Mouse (Mus musculus): Measurements from ENCODE around the gene Furin. TPM values are rescaled to one million over a fixed set of nuclear protein-coding genes. Genes with fewer than 3 reads are reported as not detected.

Furin gene
- 3.9 and 4.1 TPM in 2 replicates for polyA plus RNA-seq (2015; fragmentation: Nextera tagmentation; extraction: Ambion mirVana)

- ATAC-seq = no peak
- no peak within 1 kb of the TSS for H3K27ac ChIP-seq (ENCODE audit: low read length)
- H3K4me1 ChIP-seq (ENCODE audit: control insufficient read depth, insufficient read depth, low read length) = peaks cover 16% of the 10 kb centered on the region
- H3K4me2 ChIP-seq (ENCODE audit: low read length) = no peak within 1 kb of the TSS
- H3K36me3 ChIP-seq (ENCODE audit: control insufficient read depth, insufficient read depth, low read length) = no peaks in the 10 kb centered on the region
- no peaks in the 10 kb centered on the region for H3K9me3 ChIP-seq (replicated peaks; ENCODE audit: control insufficient read depth, low read length, poor library complexity, severe bottlenecking)
- WGBS = 78% methylated on average over 9 of the region's 9 CpGs
- H3K27me3 ChIP-seq (ENCODE audit: control insufficient read depth, insufficient read depth, low read depth, low read length) = peaks cover 3% of the 10 kb centered on the region; the same call in 1 of the 2 replicates
- H3K9ac ChIP-seq (ENCODE audit: low read depth, low read length) = no peak within 1 kb of the TSS
- H3K4me3 ChIP-seq (ENCODE audit: low read depth, low read length) = no peak within 1 kb of the TSS
Observed at GRCm38 (mm10) chr7:80405188-80405695, at the start of gene Furin. Gene Furin (minus strand): TSS chr7:80405436.

DNA sequence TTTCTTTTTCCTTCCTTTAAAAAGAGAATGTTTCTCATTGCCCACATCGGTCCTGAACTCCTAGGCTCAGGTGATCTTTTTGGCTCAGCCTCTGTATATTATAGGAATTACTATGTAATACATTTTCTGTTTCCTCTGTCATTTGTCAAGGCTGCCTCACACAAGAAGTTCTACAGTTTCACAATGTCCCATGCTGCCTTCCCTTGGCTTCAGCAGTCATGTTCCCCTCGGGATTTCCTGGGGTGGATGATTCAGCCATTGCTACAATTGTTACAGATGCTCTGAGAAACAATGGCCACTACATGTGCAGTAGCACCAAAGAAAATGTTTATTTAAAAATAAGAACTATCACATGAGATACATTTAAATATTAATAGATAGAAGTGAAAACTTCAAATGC lies 49.5 kb upstream of the Furin start:
- whole genome bisulfite sequencing = 94% methylated on average over 2 of the region's 2 CpGs
- Histone ChIP-seq H3K9ac (ENCODE audit: low read depth, low read length) (no peak overlapping the region), H3K36me3 (ENCODE audit: control insufficient read depth, insufficient read depth, low read length) (no peaks in the 10 kb centered on the region), H3K4me1 (ENCODE audit: control insufficient read depth, insufficient read depth, low read length) (no peaks in the 10 kb centered on the region), H3K4me3 (ENCODE audit: low read depth, low read length) (no peak overlapping the region), H3K4me2 (ENCODE audit: low read length) (no peak overlapping the region), H3K9me3 (replicated peaks; ENCODE audit: control insufficient read depth, low read length, poor library complexity, severe bottlenecking) (no peaks in the 10 kb centered on the region), H3K27ac (ENCODE audit: low read length) (no peak overlapping the region), H3K27me3 (ENCODE audit: control insufficient read depth, insufficient read depth, low read depth, low read length) (no peaks in the 10 kb centered on the region)
- no peak for ATAC-seq

DNA sequence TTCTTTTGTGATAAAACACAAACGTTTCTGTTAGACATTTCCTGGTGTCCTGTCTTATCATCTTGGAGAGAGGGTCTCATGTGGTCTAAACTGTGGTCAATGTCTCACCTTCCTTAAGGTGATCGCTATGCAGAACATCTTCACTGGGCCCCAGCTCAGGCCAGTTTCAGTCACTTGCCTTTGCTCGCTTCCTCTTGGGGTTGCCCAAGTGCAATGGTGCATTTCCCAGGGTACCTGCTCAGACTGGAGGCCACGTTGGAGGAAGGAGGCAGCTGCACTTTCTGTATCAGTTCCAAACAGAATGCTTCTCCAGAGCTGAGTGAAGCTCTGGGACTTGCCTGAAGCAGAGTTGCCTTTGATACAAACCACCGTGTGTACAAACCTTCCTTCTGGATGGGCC lies 48.8 kb upstream of the Furin start:
- no peak for ATAC-seq
- 94% methylated on average over 5 of the region's 5 CpGs for WGBS
- H3K36me3 ChIP-seq (ENCODE audit: control insufficient read depth, insufficient read depth, low read length) = no peaks in the 10 kb centered on the region

GRCm38 (mm10) chr7:80453121-80453520 lies 47.9 kb upstream of the Furin start:
- Histone ChIP-seq H3K4me1 (ENCODE audit: control insufficient read depth, insufficient read depth, low read length) (no peaks in the 10 kb centered on the region), H3K36me3 (ENCODE audit: control insufficient read depth, insufficient read depth, low read length) (no peaks in the 10 kb centered on the region), H3K9me3 (replicated peaks; ENCODE audit: control insufficient read depth, low read length, poor library complexity, severe bottlenecking) (no peaks in the 10 kb centered on the region), H3K4me3 (ENCODE audit: low read depth, low read length) (no peak overlapping the region), H3K27me3 (ENCODE audit: control insufficient read depth, insufficient read depth, low read depth, low read length) (no peaks in the 10 kb centered on the region), H3K27ac (ENCODE audit: low read length) (no peak overlapping the region), H3K9ac (ENCODE audit: low read depth, low read length) (no peak overlapping the region), H3K4me2 (ENCODE audit: low read length) (no peak overlapping the region)
- ATAC-seq = no peak
- 82% methylated on average over 3 of the region's 3 CpGs for WGBS

More for the DNA sequence above, 48.8 kb upstream of the Furin start:
- Histone ChIP-seq H3K9ac (ENCODE audit: low read depth, low read length) (no peak overlapping the region), H3K27me3 (ENCODE audit: control insufficient read depth, insufficient read depth, low read depth, low read length) (no peaks in the 10 kb centered on the region), H3K4me3 (ENCODE audit: low read depth, low read length) (no peak overlapping the region), H3K27ac (ENCODE audit: low read length) (no peak overlapping the region), H3K4me2 (ENCODE audit: low read length) (no peak overlapping the region), H3K4me1 (ENCODE audit: control insufficient read depth, insufficient read depth, low read length) (no peaks in the 10 kb centered on the region), H3K9me3 (replicated peaks; ENCODE audit: control insufficient read depth, low read length, poor library complexity, severe bottlenecking) (no peaks in the 10 kb centered on the region)

DNA sequence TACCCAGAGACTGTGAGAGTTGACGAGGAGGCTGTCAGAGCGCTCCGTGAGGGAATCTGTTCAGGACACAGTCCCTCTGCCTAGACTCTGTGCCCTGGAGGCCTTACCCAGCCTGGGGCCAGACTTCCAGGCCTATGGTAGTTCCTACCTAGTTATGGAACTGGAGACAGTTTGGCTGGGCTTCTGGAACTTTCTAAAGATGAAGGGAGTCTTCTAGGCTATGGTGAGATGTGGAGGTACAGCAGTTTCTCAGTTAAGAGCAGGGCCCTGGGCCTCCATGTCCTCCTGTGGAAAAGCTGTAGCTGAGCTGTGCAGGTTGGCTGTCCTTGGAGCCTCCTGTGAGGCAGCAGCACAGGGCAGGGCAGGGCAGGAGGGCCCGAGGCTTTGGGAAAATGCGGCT lies 47.0 kb upstream of the Furin start:
- Histone ChIP-seq H3K4me1 (ENCODE audit: control insufficient read depth, insufficient read depth, low read length) (no peaks in the 10 kb centered on the region), H3K9me3 (replicated peaks; ENCODE audit: control insufficient read depth, low read length, poor library complexity, severe bottlenecking) (no peaks in the 10 kb centered on the region), H3K27ac (ENCODE audit: low read length) (no peak overlapping the region), H3K4me2 (ENCODE audit: low read length) (no peak overlapping the region), H3K4me3 (ENCODE audit: low read depth, low read length) (no peak overlapping the region), H3K36me3 (ENCODE audit: control insufficient read depth, insufficient read depth, low read length) (no peaks in the 10 kb centered on the region), H3K27me3 (ENCODE audit: control insufficient read depth, insufficient read depth, low read depth, low read length) (no peaks in the 10 kb centered on the region), H3K9ac (ENCODE audit: low read depth, low read length) (no peak overlapping the region)
- 77% methylated on average over 5 of the region's 5 CpGs for WGBS
- no peak for ATAC-seq

DNA sequence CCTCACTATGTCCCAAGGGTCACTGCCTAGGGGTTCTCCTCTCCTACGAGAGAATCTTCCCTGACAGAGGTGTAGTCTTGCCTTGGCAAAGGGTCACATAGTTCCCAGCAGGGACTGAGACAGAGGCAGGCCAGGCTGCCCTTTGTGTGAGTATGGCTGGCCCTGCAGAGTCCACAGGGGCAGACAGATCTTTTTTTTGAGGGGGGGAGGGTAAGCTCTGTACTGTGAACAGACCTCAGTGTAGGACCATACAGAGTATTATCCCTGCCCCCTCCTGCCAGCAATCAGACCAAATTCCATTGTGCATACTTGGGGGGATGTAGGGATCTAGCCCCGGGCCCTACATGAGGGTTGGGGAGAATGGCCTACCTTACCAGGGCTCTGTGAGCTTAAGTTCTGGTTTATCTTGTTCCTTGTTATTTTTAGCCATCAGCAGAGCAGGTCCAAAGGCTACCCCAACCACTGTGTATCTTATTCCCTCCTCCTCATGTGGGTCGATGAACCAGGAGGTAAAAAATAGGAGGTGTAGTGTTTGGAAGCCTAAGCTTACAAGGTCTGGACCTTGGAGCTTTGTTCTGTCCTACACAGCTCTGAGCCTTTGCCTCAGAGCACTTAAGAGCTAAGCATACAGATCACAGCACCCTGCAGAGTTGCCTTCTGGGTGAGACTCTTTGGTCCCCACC lies 46.5 kb upstream of the Furin start:
- Histone ChIP-seq H3K4me3 (ENCODE audit: low read depth, low read length) (no peak overlapping the region), H3K4me1 (ENCODE audit: control insufficient read depth, insufficient read depth, low read length) (no peaks in the 10 kb centered on the region), H3K27me3 (ENCODE audit: control insufficient read depth, insufficient read depth, low read depth, low read length) (no peaks in the 10 kb centered on the region), H3K27ac (ENCODE audit: low read length) (no peak overlapping the region), H3K9me3 (replicated peaks; ENCODE audit: control insufficient read depth, low read length, poor library complexity, severe bottlenecking) (no peaks in the 10 kb centered on the region), H3K36me3 (ENCODE audit: control insufficient read depth, insufficient read depth, low read length) (no peaks in the 10 kb centered on the region), H3K4me2 (ENCODE audit: low read length) (no peak overlapping the region), H3K9ac (ENCODE audit: low read depth, low read length) (no peak overlapping the region)
- no peak for ATAC-seq
- WGBS = 80% methylated on average over 3 of the region's 3 CpGs

DNA sequence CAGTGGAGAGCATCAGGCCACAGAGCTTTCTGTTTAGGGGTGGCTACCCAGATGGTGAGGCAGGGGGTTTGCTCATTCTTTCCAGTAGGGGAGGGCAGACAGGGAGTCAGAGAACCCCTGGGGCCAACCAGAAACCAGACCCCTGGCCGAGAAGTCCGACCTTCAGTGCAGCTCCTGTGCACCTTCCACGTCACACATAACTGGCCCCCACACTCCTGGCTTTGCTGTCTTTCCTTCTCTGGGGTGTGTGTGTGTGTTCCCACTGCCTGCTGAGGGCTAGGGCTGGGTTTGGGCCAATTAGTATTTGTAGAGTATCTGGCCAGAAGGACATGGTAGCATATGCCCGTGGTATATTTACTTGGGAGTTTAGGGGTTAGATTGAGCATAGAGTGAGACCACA lies 45.1 kb upstream of the Furin start:
- Histone ChIP-seq H3K9me3 (replicated peaks; ENCODE audit: control insufficient read depth, low read length, poor library complexity, severe bottlenecking) (no peaks in the 10 kb centered on the region), H3K27ac (ENCODE audit: low read length) (no peak overlapping the region), H3K4me2 (ENCODE audit: low read length) (no peak overlapping the region), H3K4me1 (ENCODE audit: control insufficient read depth, insufficient read depth, low read length) (no peaks in the 10 kb centered on the region), H3K36me3 (ENCODE audit: control insufficient read depth, insufficient read depth, low read length) (no peaks in the 10 kb centered on the region), H3K9ac (ENCODE audit: low read depth, low read length) (no peak overlapping the region), H3K27me3 (ENCODE audit: control insufficient read depth, insufficient read depth, low read depth, low read length) (no peaks in the 10 kb centered on the region), H3K4me3 (ENCODE audit: low read depth, low read length) (no peak overlapping the region)
- 81% methylated on average over 4 of the region's 4 CpGs for WGBS
- no peak for ATAC-seq

GRCm38 (mm10) chr7:80449620-80450091 lies 44.4 kb upstream of the Furin start:
- 75% methylated on average over 6 of the region's 6 CpGs for WGBS
- Histone ChIP-seq H3K27me3 (ENCODE audit: control insufficient read depth, insufficient read depth, low read depth, low read length) (no peaks in the 10 kb centered on the region), H3K4me1 (ENCODE audit: control insufficient read depth, insufficient read depth, low read length) (no peaks in the 10 kb centered on the region), H3K36me3 (ENCODE audit: control insufficient read depth, insufficient read depth, low read length) (no peaks in the 10 kb centered on the region), H3K9me3 (replicated peaks; ENCODE audit: control insufficient read depth, low read length, poor library complexity, severe bottlenecking) (no peaks in the 10 kb centered on the region), H3K4me2 (ENCODE audit: low read length) (no peak overlapping the region), H3K9ac (ENCODE audit: low read depth, low read length) (no peak overlapping the region), H3K4me3 (ENCODE audit: low read depth, low read length) (no peak overlapping the region), H3K27ac (ENCODE audit: low read length) (no peak overlapping the region)
- ATAC-seq = no peak

GRCm38 (mm10) chr7:80447336-80447735 lies 42.1 kb upstream of the Furin start:
- Histone ChIP-seq H3K27me3 (ENCODE audit: control insufficient read depth, insufficient read depth, low read depth, low read length) (no peaks in the 10 kb centered on the region), H3K27ac (ENCODE audit: low read length) (no peak overlapping the region), H3K36me3 (ENCODE audit: control insufficient read depth, insufficient read depth, low read length) (no peaks in the 10 kb centered on the region), H3K4me2 (ENCODE audit: low read length) (no peak overlapping the region), H3K9ac (ENCODE audit: low read depth, low read length) (no peak overlapping the region), H3K9me3 (replicated peaks; ENCODE audit: control insufficient read depth, low read length, poor library complexity, severe bottlenecking) (no peaks in the 10 kb centered on the region), H3K4me1 (ENCODE audit: control insufficient read depth, insufficient read depth, low read length) (no peaks in the 10 kb centered on the region), H3K4me3 (ENCODE audit: low read depth, low read length) (no peak overlapping the region)
- WGBS = 96% methylated on average over 8 of the region's 8 CpGs
- ATAC-seq = no peak
